Mouse (Mus musculus) heart, embryonic 12.5 days (tissue): ENCODE results near the gene Flg2. TPM values are rescaled to one million over a fixed set of nuclear protein-coding genes. Genes with fewer than 3 reads are reported as not detected.
A peak's percentile ranks its signal among the peaks of the same experiment; 100 is the strongest.

ENCODE experiments used
- ATAC-seq: fragments of 200-750 bp; cut with Nextera tagmentation; 2 replicates; pipeline ENCODE4 v1.8.0; 2017; ENCODE audit warnings: moderate TSS enrichment, moderate library complexity; ENCODE audit not compliant: insufficient number of reproducible peaks, low FRiP score
- H3K27ac ChIP-seq: fragments of 300-500 bp; sonication (generic); 2 replicates; pipeline ENCODE4 v1.5.1; 2016; ENCODE audit warnings: mild to moderate bottlenecking, moderate library complexity; ENCODE audit not compliant: poor library complexity, severe bottlenecking
- H3K27me3 ChIP-seq: fragments of 300-500 bp; sonication (generic); replicated peaks from 2 replicates; pipeline ENCODE4 v1.6.1; 2016; ENCODE audit warnings: mild to moderate bottlenecking, moderate library complexity
- H3K36me3 ChIP-seq: fragments of 300-500 bp; sonication (generic); 2 replicates; pipeline ENCODE4 v1.6.1; 2016; ENCODE audit warnings: mild to moderate bottlenecking, moderate library complexity
- H3K4me1 ChIP-seq: fragments of 300-500 bp; sonication (generic); replicated peaks from 2 replicates; pipeline ENCODE4 v1.6.1; 2016; ENCODE audit warnings: mild to moderate bottlenecking
- H3K4me2 ChIP-seq: fragments of 300-500 bp; sonication (generic); 2 replicates; pipeline ENCODE4 v1.6.1; 2016; ENCODE audit warnings: mild to moderate bottlenecking, moderate library complexity
- H3K4me3 ChIP-seq: fragments of 300-500 bp; sonication (generic); 2 replicates; pipeline ENCODE4 v1.5.1; 2016; ENCODE audit warnings: mild to moderate bottlenecking
- H3K9ac ChIP-seq: fragments of 300-500 bp; sonication (generic); 2 replicates; pipeline ENCODE4 v1.6.1; 2016; ENCODE audit warnings: mild to moderate bottlenecking, moderate library complexity
- H3K9me3 ChIP-seq: fragments of 300-500 bp; sonication (generic); replicated peaks from 2 replicates; pipeline ENCODE4 v1.6.1; 2016; ENCODE audit warnings: mild to moderate bottlenecking, moderate library complexity
- WGBS: fragments of 180-500 bp; shearing (Covaris S2); methylation state at CpG from one replicate; pipeline ENCODE4 v1.1.7; 2016; 5-methylcytosine and 5-hydroxymethylcytosine counted together
- polyA plus RNA-seq: library from polyadenylated mRNA; unstranded; fragments of >200 nt; fragmentation: Nextera tagmentation; extraction: Ambion mirVana; gene quantifications from 2 replicates; pipeline ENCODE4 v1.2.1, GENCODE M21; 2016

Flg2 gene
- polyA plus RNA-seq = not detected in 2 replicates

DNA sequence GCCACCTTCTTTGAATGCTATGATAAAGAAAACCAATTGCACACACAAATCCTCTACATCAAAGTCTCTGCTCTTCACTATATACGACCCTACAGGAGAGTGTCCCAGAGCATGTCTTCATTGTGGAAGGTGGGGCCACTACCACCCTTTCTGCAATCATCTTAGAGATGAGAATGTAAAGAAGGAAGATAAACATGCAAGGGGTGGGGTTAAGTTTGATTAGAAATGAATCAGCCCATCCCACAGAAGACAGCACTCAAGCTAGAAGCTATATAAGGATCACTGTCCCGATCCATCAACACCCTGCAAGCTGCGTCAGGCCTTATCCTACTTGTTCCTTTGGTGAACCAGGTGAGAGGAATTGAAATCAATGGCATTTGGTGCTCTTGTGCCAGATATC is at the start of gene Flg2:
Gene Flg2, plus strand, starts transcription at position 301 of the 400 bp plus-strand sequence.
- no peak within 1 kb of the TSS for H3K4me2 ChIP-seq
- no peak within 1 kb of the TSS for H3K9ac ChIP-seq
- H3K4me3 ChIP-seq = no peak within 1 kb of the TSS
- H3K36me3 ChIP-seq = no peaks in the 10 kb centered on the region
- no peaks in the 10 kb centered on the region for H3K27me3 ChIP-seq
- no peaks in the 10 kb centered on the region for H3K4me1 ChIP-seq
- ATAC-seq = no peak
- H3K9me3 ChIP-seq = no peaks in the 10 kb centered on the region
- 74% methylated on average over 3 of the region's 3 CpGs for WGBS
- H3K27ac ChIP-seq = no peak within 1 kb of the TSS

DNA sequence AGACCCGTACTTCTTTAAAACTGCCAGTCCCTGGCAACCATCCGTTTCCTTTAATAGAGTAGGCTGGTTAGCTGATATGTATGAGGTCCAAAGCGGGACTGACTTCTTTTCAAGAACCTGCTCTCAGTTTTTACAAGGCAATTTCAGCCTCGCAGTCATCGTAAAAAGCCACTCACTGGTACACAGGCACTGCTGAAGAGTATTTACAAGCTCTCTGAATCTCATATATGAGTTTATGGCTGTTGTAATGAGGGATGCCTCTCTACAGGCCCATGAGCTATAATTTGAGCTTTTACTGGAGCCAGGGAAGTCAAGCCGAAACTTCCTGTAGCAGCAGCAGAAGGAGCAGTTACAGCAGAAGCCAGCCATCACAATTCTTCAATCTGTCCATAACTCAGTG is 34.6 kb upstream of the Flg2 start:
- 71% methylated on average over 6 of the region's 6 CpGs for WGBS
- Histone ChIP-seq H3K9ac (no peak overlapping the region), H3K4me1 (no peaks in the 10 kb centered on the region), H3K36me3 (no peaks in the 10 kb centered on the region), H3K9me3 (no peaks in the 10 kb centered on the region), H3K27ac (no peak overlapping the region), H3K27me3 (no peaks in the 10 kb centered on the region), H3K4me3 (no peak overlapping the region), H3K4me2 (no peak overlapping the region)
- ATAC-seq = no peak

GRCm38 (mm10) chr3:93162996-93163592 is 34.0 kb upstream of the Flg2 start:
- Histone ChIP-seq H3K36me3 (no peaks in the 10 kb centered on the region), H3K9me3 (no peaks in the 10 kb centered on the region), H3K27ac (no peak overlapping the region), H3K27me3 (no peaks in the 10 kb centered on the region), H3K4me2 (no peak overlapping the region), H3K9ac (no peak overlapping the region), H3K4me1 (no peaks in the 10 kb centered on the region), H3K4me3 (no peak overlapping the region)
- ATAC-seq = no peak
- 42% methylated on average over 1 of the region's 1 CpGs for WGBS

GRCm38 (mm10) chr3:93180856-93181255 is 16.2 kb upstream of the Flg2 start:
- Histone ChIP-seq H3K27ac (no peak overlapping the region), H3K9me3 (no peaks in the 10 kb centered on the region), H3K4me2 (no peak overlapping the region), H3K4me1 (no peaks in the 10 kb centered on the region), H3K9ac (no peak overlapping the region), H3K36me3 (no peaks in the 10 kb centered on the region), H3K27me3 (no peaks in the 10 kb centered on the region), H3K4me3 (no peak overlapping the region)
- WGBS = 77% methylated on average over 4 of the region's 4 CpGs
- ATAC-seq = no peak

DNA sequence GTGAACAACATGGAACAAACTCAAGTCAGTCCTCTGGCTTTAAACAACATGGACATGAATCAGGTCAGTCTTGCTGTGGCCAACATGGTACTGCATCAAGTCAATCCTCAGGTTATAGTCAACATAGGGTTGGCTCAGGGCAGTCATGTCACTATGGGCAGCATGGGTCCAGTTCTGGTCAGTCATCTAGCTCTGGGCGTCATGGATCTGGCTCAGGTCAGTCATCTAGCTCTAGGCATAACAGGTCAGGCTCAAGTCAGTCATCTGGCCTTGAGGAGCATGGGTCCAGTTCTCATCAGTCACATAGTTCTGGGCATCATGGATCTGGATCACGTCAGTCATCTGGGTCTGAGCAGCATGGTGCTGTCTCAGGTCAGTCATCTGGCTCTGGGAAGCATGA is 4.9 kb downstream of the Flg2 start:
- WGBS = 82% methylated on average over 2 of the region's 2 CpGs
- Histone ChIP-seq H3K4me3 (no peak overlapping the region), H3K9me3 (peaks cover 25% of the 10 kb centered on the region), H3K27me3 (no peaks in the 10 kb centered on the region), H3K27ac (no peak overlapping the region), H3K36me3 (no peaks in the 10 kb centered on the region), H3K4me2 (no peak overlapping the region), H3K9ac (no peak overlapping the region), H3K4me1 (no peaks in the 10 kb centered on the region)
- ATAC-seq = 0 out of 2 replicates have a peak, but pooled peaks have one; percentile 22

- Histone ChIP-seq H3K9me3 (peaks cover 25% of the 10 kb centered on the region), H3K27me3 (no peaks in the 10 kb centered on the region), H3K36me3 (no peaks in the 10 kb centered on the region), H3K4me1 (no peaks in the 10 kb centered on the region), H3K4me2 (no peak overlapping the region), H3K4me3 (no peak overlapping the region), H3K27ac (no peak overlapping the region), H3K9ac (no peak overlapping the region)
- 78% methylated on average over 4 of the region's 4 CpGs for WGBS
- ATAC-seq = no peak
Measured at GRCm38 (mm10) chr3:93202499-93202898, 5.4 kb downstream of the Flg2 start.

Other genes starting within 250 kb of the Flg2 start
- gene Lce3d, start 239.9 kb upstream of the Flg2 start, polyA plus RNA-seq = not detected in 2 replicates
- not detected in 2 replicates for gene Lce3e, start 230.2 kb upstream of the Flg2 start, polyA plus RNA-seq
- not detected in 2 replicates for gene Lce3f, start 205.1 kb upstream of the Flg2 start, polyA plus RNA-seq
- not detected in 2 replicates for gene Crct1, start 181.6 kb upstream of the Flg2 start, polyA plus RNA-seq
- gene Lce1m, start 178.2 kb upstream of the Flg2 start, polyA plus RNA-seq = not detected in 2 replicates
- not detected in 2 replicates for gene Gm4858, start 128.5 kb upstream of the Flg2 start, polyA plus RNA-seq
- gene Crnn, start 52.5 kb upstream of the Flg2 start, polyA plus RNA-seq = not detected in 2 replicates
- not detected in 2 replicates for gene Flg, start 76.2 kb downstream of the Flg2 start, polyA plus RNA-seq
- gene Hrnr, start 122.5 kb downstream of the Flg2 start, polyA plus RNA-seq = not detected in 2 replicates
- gene Rptn, start 196.4 kb downstream of the Flg2 start, polyA plus RNA-seq = not detected in 2 replicates
- gene Tchh, start 245.1 kb downstream of the Flg2 start, polyA plus RNA-seq = 0.76 and 0.93 TPM in 2 replicates